Mouse (Mus musculus): ENCODE results near the gene Vmn2r99. TPM values are rescaled to one million over a fixed set of nuclear protein-coding genes. Genes with fewer than 3 reads are reported as not detected.

The Vmn2r99 gene
- not detected in 2 replicates for polyA plus RNA-seq (2012; rRNA removed)

GRCm38 (mm10) chr17:19361649-19362048, at the start of gene Vmn2r99:
Vmn2r99 (plus strand) TSS chr17:19361949.

Other genes with a start within 250 kb of the Vmn2r99 start
- not detected in 2 replicates for gene Vmn2r100, start 142.8 kb downstream of the Vmn2r99 start, polyA plus RNA-seq (2012; rRNA removed)
- gene Vmn2r101, start 215.3 kb downstream of the Vmn2r99 start, polyA plus RNA-seq (2012; rRNA removed): not detected in 2 replicates